ENCODE assay signal across 8 mouse cellular contexts in genomic region chr11:46165866-46166585, GRCm38 (mm10). TPM values are rescaled to one million over a fixed set of nuclear protein-coding genes. Genes with fewer than 3 reads are reported as not detected.
DNase-seq lines count a peak whose midpoint lies in the region; ATAC-seq lines count a peak whose summit lies in the region.

Gene Nipal4, minus strand, starts transcription at chr11:46166508.

- H3K27ac ChIP-seq in embryonic facial prominence, embryonic 14.5 days (replicated peaks; ENCODE audit: low read depth, low read length), result no peak within 1 kb of the TSS
- H3K27ac ChIP-seq in intestine, embryonic 15.5 days, result no peak within 1 kb of the TSS

- peak within 1 kb of the TSS; percentile 64 for H3K9ac ChIP-seq in embryonic facial prominence, embryonic 14.5 days (ENCODE audit: low read depth, low read length)
- H3K9ac ChIP-seq in intestine, embryonic 15.5 days, result peak within 1 kb of the TSS; percentile 58

- H3K27me3 ChIP-seq in embryonic facial prominence, embryonic 14.5 days (replicated peaks; ENCODE audit: control insufficient read depth, insufficient read depth, low read length), result peaks cover 11% of the 10 kb centered on the region
- 0 out of 2 replicates have a peak, but pooled peaks cover 5% of the 10 kb centered on the region for H3K27me3 ChIP-seq in intestine, embryonic 15.5 days (replicated peaks)

- H3K4me2 ChIP-seq in embryonic facial prominence, embryonic 14.5 days (ENCODE audit: low read depth, low read length), result peak within 1 kb of the TSS; percentile 96
- peak within 1 kb of the TSS; percentile 96 for H3K4me2 ChIP-seq in intestine, embryonic 15.5 days (replicated peaks)

- DNase-seq in layer of hippocampus, adult 11-12 months (ENCODE audit: low spot score), result peak; percentile 18
- no peak for DNase-seq in layer of hippocampus, postnatal 25 days (ENCODE audit: extremely low spot score in 1 of 2, low spot score in 1 of 2)
- DNase-seq in WW6 (ENCODE audit: low read depth, low spot score) (peak; percentile 40), adipocyte (ENCODE audit: low spot score) (no peak)
- no peak for DNase-seq in embryonic facial prominence, embryonic 14.5 days (ENCODE audit: low spot score)
- DNase-seq in urinary bladder, adult 18-20 months (ENCODE audit: low spot score in 2 of 2), result peak; percentile 66 to 70

- no peaks in the 10 kb centered on the region for H3K36me3 ChIP-seq in embryonic facial prominence, embryonic 14.5 days (ENCODE audit: control insufficient read depth, insufficient read depth, low read length)
- H3K36me3 ChIP-seq in intestine, embryonic 15.5 days, result no peaks in the 10 kb centered on the region

- H3K9me3 ChIP-seq in embryonic facial prominence, embryonic 14.5 days (ENCODE audit: control insufficient read depth, low read length), result no peaks in the 10 kb centered on the region
- no peaks in the 10 kb centered on the region for H3K9me3 ChIP-seq in intestine, embryonic 15.5 days

- ATAC-seq in embryonic facial prominence, embryonic 14.5 days (ENCODE audit: low read depth), result no peak
- peak; percentile 85 for ATAC-seq in intestine, embryonic 15.5 days
- 0 out of 2 replicates have a peak, but pooled peaks have one; percentile 20 for ATAC-seq in megakaryocyte progenitor cell, adult 5-6 weeks (replicated peaks; ENCODE audit: poor library complexity)

- 2% methylated on average over 32 of the region's 40 CpGs for WGBS in embryonic facial prominence, embryonic 14.5 days
- 2% methylated on average over 38 of the region's 40 CpGs for WGBS in intestine, embryonic 15.5 days

- peak within 1 kb of the TSS; percentile 59 for H3K4me3 ChIP-seq in embryonic facial prominence, embryonic 14.5 days (ENCODE audit: low read depth, low read length)
- peak within 1 kb of the TSS; percentile 53 for H3K4me3 ChIP-seq in intestine, embryonic 15.5 days (replicated peaks)

- 0 out of 2 replicates have a peak, but pooled peaks cover 3% of the 10 kb centered on the region for H3K4me1 ChIP-seq in embryonic facial prominence, embryonic 14.5 days (ENCODE audit: control insufficient read depth, insufficient read depth, low read length)
- no peaks in the 10 kb centered on the region for H3K4me1 ChIP-seq in intestine, embryonic 15.5 days (replicated peaks)

RNA-seq across cellular contexts. Expression of gene Nipal4, which starts in this region (rescaled TPM):
- total RNA-seq in layer of hippocampus, postnatal 25 days (2021), result 1 to 10 TPM; 3.3 to 3.7 TPM
- polyA plus RNA-seq in embryonic facial prominence, embryonic 14.5 days (2014; fragmentation: Nextera tagmentation; extraction: Ambion mirVana), result 1.8 and 2.1 TPM in 2 replicates
- 3.1 and 3.6 TPM in 2 replicates for polyA plus RNA-seq in intestine, embryonic 15.5 days (2015; fragmentation: Nextera tagmentation; extraction: Ambion mirVana)
- total RNA-seq in megakaryocyte progenitor cell, adult 5-6 weeks (2015), result not detected in 2 replicates
- not detected in 2 replicates for total RNA-seq in megakaryocyte progenitor cell, adult 5-6 weeks (2017)

Comparison
In these comparisons a context has a peak if more than half of its experiments do, and no peak if none do; other contexts are left out.
1. RNA of gene Nipal4 (total RNA-seq): 3.3 to 3.7 TPM in layer of hippocampus, postnatal 25 days; not detected in megakaryocyte progenitor cell, adult 5-6 weeks; every median in the first group is over 4 times any median in the second.
2. DNase-seq: peak in layer of hippocampus, adult 11-12 months (single experiment), WW6 (single experiment) and urinary bladder, adult 18-20 months (2 of 2); none in layer of hippocampus, postnatal 25 days (0 of 2), embryonic facial prominence, embryonic 14.5 days (single experiment) and adipocyte (single experiment).
3. Peak in ATAC-seq in megakaryocyte progenitor cell, adult 5-6 weeks; RNA of the gene not detected or under 1 TPM.